Mouse (Mus musculus) megakaryocyte, adult 5-6 weeks (primary cell): ENCODE results near the gene Gpr18. TPM values are rescaled to one million over a fixed set of nuclear protein-coding genes. Genes with fewer than 3 reads are reported as not detected.
A peak's percentile ranks its signal among the peaks of the same experiment; 100 is the strongest.
"Not testable (repeated sequence)": the region's sequence is repeated elsewhere in the genome, so short reads cannot be mapped to it uniquely, and the experiment has no call there.

Experiments
- ATAC-seq: 2 replicates; pipeline ENCODE4 v1.8.0; 2016; ENCODE audit warnings: mild to moderate bottlenecking, inconsistent platforms; ENCODE audit not compliant: poor library complexity, severe bottlenecking
- total RNA-seq, 2 experiments: library from RNA; stranded (forward) in 1 of 2; stranded (reverse) in 1 of 2; fragments of 153-499, 151-499 nt in 1 of 2; fragments of 221-1000, 200-1000 nt in 1 of 2; gene quantifications; 2 replicates each; pipeline versions ENCODE4 v1.2.3 to v1.2.4; 2015 to 2017

Gpr18 gene
- total RNA-seq, 2 experiments from 2014 or later, result 11.3 to 12.9 TPM

- peak; percentile 13; the same call in 1 of the 2 replicates for ATAC-seq
Measured at GRCm38 (mm10) chr14:121895316-121895715, 20.3 kb downstream of the Gpr18 start.

- ATAC-seq, result 0 out of 2 replicates have a peak, but pooled peaks have one; percentile 9
Measured at GRCm38 (mm10) chr14:121894511-121895135, 21.0 kb downstream of the Gpr18 start.

GRCm38 (mm10) chr14:121893747-121894146, 21.8 kb downstream of the Gpr18 start:
- ATAC-seq, result no peak

- ATAC-seq, result peak; percentile 48; the same call in 1 of the 2 replicates
Measured at GRCm38 (mm10) chr14:121884150-121884797, 31.3 kb downstream of the Gpr18 start.

DNA sequence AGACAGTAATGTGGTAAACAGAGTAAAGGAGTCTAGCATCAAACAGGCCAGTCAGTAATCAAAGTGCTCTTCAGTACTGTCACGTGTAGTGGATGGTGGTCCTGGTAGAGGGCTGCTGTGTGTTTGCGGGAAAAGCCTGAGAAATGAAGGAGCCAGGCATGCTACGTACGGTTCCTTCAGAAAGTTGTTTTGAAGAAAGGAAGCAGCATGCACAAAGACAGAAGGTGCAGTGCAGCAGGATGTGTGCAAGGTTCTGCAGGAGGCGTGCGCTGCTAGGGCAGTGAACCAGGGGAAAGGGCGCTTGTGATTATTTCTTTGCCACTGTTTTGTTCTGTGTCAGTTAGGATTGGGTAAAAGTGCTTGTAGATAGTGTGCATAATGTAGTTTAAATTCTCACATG, 34.4 kb downstream of the Gpr18 start:
- no peak for ATAC-seq

DNA sequence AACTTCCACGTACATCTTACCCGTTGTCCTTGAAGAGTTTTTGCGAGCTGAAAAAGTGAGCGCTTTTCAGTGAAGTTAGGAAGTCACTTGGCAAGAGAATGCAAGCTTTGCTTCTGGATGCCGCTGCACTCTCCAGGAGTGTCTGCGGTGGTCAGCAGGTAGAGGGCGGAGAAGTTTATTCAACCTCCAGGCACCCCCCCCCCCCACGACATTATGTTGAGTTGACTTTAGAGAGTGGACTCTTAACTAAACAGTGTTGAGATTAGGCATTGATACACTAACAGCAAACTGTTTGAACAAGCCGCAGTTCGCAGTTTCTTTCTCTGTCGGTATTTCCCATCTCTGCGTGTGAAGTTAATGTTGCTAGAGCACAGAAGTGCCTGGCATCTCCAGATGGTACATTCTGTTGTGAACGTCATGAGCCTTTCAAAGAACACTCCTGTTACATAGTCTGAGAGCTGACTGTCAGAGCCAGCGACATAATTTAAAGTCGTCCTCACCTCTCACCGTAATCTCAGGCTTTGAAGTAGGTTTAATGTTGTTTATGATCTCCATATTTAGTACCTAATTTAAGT, 36.2 kb downstream of the Gpr18 start:
- no peak for ATAC-seq

- ATAC-seq, result peak; percentile 14
Measured at GRCm38 (mm10) chr14:121878859-121879206, 36.7 kb downstream of the Gpr18 start.

GRCm38 (mm10) chr14:121878176-121878858, 37.3 kb downstream of the Gpr18 start, which contains the start of gene Ubac2:
Gene Ubac2 (plus strand): TSS chr14:121878620.
- ATAC-seq, result peak; percentile 92

- ATAC-seq, result no peak
Measured at GRCm38 (mm10) chr14:121877640-121878039, 37.9 kb downstream of the Gpr18 start.

- no peak for ATAC-seq
Measured at GRCm38 (mm10) chr14:121876860-121877259, 38.7 kb downstream of the Gpr18 start.

GRCm38 (mm10) chr14:121876190-121876589, 39.4 kb downstream of the Gpr18 start:
- not testable (repeated sequence) for ATAC-seq

- ATAC-seq, result no peak; the same call in 1 of the 2 replicates
Measured at GRCm38 (mm10) chr14:121873646-121874045, 41.9 kb downstream of the Gpr18 start.

DNA sequence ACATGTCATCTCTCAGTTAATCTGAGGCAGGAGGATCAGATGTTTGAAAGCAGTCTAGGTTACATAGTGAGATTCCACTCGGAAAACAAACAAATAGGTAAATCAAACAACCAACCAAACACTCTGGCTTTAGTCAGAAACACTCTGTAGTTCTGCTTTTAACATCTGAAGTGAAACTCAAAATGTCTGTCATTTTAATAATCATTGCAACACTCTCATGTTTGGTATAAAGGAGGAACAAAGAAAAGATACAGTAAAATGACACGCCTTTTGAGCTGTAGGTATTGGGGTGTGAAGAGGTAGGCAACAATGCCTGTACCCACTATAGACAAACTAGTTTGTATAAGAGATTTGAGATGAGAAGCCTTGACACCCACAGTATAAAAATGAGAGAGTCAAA, 42.4 kb downstream of the Gpr18 start:
- ATAC-seq, result peak; percentile 73

DNA sequence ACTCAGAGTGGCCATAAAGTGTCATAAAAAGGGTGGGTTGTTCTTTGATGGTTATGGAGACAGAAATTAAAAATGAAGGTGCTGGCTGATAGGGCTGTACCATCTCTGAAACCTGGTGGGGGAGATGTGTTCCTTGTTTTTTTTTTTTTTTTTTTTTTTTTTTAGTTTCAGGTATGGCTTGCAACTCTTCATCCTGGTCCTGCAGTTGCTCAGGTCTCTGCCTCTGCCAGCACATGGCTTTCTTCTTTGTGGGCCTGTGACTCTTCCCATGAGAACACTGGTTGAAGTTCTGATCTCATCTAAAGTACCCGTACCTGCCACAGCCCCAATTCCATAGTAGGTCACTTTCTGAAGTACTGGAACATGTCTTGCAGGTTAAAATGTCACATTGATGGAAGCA, 42.8 kb downstream of the Gpr18 start:
- peak; percentile 26; the same call in 1 of the 2 replicates for ATAC-seq

DNA sequence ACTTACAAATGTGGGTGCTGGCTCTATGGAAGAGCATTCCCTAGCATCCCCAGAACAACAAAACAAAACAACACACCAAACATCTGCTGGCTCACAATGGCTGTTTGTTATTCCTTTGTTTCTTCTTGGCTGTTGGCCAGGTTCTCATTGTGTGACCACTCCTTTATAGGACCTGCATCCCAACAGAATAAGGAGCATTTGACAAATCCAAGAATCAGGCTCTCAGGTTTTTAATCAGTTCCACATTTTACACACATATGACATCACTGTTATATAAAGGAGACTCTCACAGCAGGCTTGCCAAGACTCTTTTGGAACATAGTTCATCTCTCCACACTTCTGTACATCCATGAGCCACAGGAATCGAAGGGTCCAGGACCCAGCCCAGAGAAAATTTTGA, 46.5 kb downstream of the Gpr18 start:
- ATAC-seq, result no peak

DNA sequence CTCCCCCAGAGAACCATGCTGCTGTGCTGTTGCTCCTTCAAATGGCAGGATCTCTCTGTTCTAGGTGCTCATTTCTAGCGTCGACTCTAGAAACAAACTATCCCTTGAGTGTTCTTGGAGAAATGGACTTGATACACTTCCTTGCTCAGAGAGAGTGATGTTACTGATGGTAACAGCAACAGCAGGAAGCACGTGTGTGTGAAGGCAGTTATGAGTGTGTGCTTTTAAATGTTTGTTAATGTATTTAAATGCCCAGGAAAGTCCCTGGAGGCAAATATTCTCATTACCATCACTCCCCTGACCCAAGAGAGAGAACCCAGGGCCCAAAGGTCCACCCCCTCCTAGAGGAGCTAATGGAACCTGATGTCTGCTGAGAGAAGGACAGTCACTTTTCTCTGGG, 49.0 kb downstream of the Gpr18 start:
- ATAC-seq, result no peak

DNA sequence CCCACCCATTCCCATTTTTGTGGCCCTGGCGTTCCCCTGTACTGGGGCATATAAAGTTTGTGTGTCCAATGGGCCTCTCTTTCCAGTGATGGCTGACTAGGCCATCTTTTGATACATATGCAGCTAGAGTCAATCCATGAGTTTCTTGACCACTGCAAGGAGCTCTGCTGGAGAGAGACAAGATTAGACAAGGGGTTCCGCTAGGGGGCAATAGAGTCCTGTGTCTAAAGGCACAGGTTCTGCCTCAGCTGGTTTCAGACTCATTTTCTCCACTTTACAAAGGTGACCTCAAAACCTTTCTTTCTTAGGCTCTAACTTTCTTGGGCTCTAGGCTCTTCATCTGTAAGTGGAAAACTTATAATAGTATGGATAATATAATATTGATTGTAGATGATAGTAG, 50.4 kb downstream of the Gpr18 start:
- peak; percentile 94 for ATAC-seq
